Mouse (Mus musculus) embryo, embryonic 10.5 days (tissue): Measurements from ENCODE around the gene Palm2.

Experiments used
- DNase-seq: peaks from one replicate; pipeline ENCODE4 v3.0.0-alpha.2; 2015; ENCODE audit warnings: low spot score

Gene Palm2

GRCm38 (mm10) chr4:57514003-57514937 lies 80.2 kb downstream of the Palm2 start:
- no peak for DNase-seq

GRCm38 (mm10) chr4:57515356-57515755 lies 81.3 kb downstream of the Palm2 start:
- no peak for DNase-seq

GRCm38 (mm10) chr4:57523456-57523855 lies 89.4 kb downstream of the Palm2 start:
- no peak for DNase-seq

- DNase-seq: no peak
Measured at GRCm38 (mm10) chr4:57524461-57524860, 90.4 kb downstream of the Palm2 start.

- no peak for DNase-seq
Measured at GRCm38 (mm10) chr4:57525221-57526011, 91.4 kb downstream of the Palm2 start.

- no peak for DNase-seq
Measured at GRCm38 (mm10) chr4:57528296-57528695, 94.2 kb downstream of the Palm2 start.

- no peak for DNase-seq
Measured at GRCm38 (mm10) chr4:57533686-57534085, 99.6 kb downstream of the Palm2 start.

- no peak for DNase-seq
Measured at GRCm38 (mm10) chr4:57534232-57534631, 100.2 kb downstream of the Palm2 start.

- no peak for DNase-seq
Measured at GRCm38 (mm10) chr4:57535087-57535486, 101.0 kb downstream of the Palm2 start.

GRCm38 (mm10) chr4:57538029-57538688 lies 104.1 kb downstream of the Palm2 start:
- peak; percentile 49 for DNase-seq

GRCm38 (mm10) chr4:57543692-57544256 lies 109.7 kb downstream of the Palm2 start:
- DNase-seq: peak; percentile 88

- DNase-seq: no peak
Measured at GRCm38 (mm10) chr4:57547785-57548184, 113.7 kb downstream of the Palm2 start.

GRCm38 (mm10) chr4:57550216-57550615 lies 116.2 kb downstream of the Palm2 start:
- no peak for DNase-seq

GRCm38 (mm10) chr4:57557102-57557501 lies 123.1 kb downstream of the Palm2 start:
- no peak for DNase-seq

GRCm38 (mm10) chr4:57559438-57559837 lies 125.4 kb downstream of the Palm2 start:
- DNase-seq: no peak

- DNase-seq: peak; percentile 57
Measured at GRCm38 (mm10) chr4:57560010-57560409, 126.0 kb downstream of the Palm2 start.

GRCm38 (mm10) chr4:57561055-57561454 lies 127.0 kb downstream of the Palm2 start:
- DNase-seq: no peak

- no peak for DNase-seq
Measured at GRCm38 (mm10) chr4:57565283-57565682, 131.2 kb downstream of the Palm2 start.

GRCm38 (mm10) chr4:57565811-57566210 lies 131.8 kb downstream of the Palm2 start:
- DNase-seq: no peak

- DNase-seq: peak; percentile 69
Measured at GRCm38 (mm10) chr4:57567666-57568206, 133.7 kb downstream of the Palm2 start, which contains the start of gene Pakap. TSS of gene Pakap (plus strand) at chr4:57568179.

- peak; percentile 44 for DNase-seq
Measured at GRCm38 (mm10) chr4:57568268-57569068, 134.4 kb downstream of the Palm2 start.
